Mouse (Mus musculus): Measurements from ENCODE around the gene Dlx3. TPM values are rescaled to one million over a fixed set of nuclear protein-coding genes. Genes with fewer than 3 reads are reported as not detected.

Gene Dlx3
- not detected for total RNA-seq (2021)
- long read RNA-seq = 0 reads

DNA sequence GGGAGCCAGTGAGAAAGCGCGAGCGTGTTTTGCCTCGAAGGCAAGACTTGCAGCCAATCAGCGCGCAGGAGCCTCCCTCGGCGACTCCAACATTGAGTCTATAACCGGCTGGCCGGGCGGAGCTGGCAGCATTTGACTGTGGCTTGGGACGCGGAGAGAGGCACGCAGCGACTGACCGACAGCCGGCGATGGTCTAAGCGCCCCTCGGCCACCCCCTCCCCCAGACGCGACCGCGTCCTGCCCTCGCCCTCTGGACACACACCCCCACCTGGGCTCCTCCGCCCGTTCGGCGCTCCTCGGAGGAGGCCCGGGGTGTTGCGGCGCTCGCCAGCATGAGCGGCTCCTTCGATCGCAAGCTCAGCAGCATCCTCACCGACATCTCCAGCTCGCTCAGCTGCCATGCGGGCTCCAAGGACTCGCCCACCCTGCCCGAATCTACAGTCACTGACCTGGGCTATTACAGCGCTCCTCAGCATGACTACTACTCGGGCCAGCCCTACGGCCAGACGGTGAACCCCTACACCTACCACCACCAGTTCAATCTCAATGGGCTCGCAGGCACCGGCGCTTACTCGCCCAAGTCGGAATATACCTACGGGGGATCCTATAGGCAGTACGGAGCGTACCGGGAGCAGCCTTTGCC lies at the start of gene Dlx3:
Dlx3 (plus strand) TSS at position 130 of the 643 bp plus-strand sequence.
- no peak for DNase-seq (ENCODE audit: low spot score in 2 of 2)

DNA sequence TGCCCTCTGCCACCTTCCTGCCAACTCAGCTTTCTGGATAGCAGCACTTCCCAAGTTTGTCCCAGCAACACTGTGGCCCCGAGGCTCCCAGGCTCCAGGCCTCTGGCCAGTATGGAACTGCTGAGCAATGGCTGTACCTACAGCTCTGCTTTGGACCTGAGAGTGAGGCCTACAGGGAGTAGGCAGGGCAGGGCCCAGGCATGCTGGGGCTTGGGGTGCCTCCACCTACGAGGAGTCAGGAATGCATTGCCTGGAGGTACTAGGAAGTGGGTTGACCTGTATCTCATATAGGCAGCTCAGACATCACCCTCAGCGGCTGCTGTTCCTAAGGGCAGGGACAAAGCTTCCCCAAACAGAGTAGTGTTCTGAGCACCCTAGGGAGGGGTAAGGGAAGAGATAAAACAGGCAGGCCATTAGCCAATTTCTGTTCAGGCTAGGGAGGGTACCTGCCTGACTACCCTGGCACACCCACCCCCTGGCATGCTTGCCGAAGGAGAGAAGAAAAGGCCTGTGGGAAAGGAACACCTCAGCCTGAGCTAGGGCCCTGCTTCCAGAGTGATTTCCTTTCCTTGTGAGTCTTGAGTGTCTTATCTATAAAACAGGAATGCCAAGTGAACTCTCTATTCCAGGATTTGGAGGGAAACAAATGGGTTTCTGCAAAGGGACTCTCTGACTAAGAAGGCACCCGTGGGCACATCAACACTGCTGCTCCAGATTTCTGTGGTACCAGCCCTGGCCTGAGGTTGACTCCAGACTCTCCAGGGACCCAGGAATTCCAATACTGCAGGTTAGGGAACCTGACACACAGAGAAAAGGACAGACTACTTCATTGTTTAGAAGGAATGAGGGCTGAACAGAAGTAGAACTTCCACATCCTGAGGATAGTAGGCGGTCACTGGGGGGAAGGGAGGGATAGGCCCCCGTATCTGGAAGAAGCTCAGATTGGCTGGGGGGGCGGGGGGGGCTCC lies 49.5 kb upstream of the Dlx3 start:
- no peak for DNase-seq (ENCODE audit: low spot score in 2 of 2)

GRCm38 (mm10) chr11:95071266-95071665 lies 48.7 kb upstream of the Dlx3 start:
- no peak for DNase-seq (ENCODE audit: low spot score in 2 of 2)

GRCm38 (mm10) chr11:95072136-95072535 lies 47.8 kb upstream of the Dlx3 start:
- DNase-seq (ENCODE audit: low spot score in 2 of 2) = no peak

- DNase-seq (ENCODE audit: low spot score in 2 of 2) = no peak
These were observed 47.1 kb upstream of the Dlx3 start for GRCm38 (mm10) chr11:95072804-95073203.

DNA sequence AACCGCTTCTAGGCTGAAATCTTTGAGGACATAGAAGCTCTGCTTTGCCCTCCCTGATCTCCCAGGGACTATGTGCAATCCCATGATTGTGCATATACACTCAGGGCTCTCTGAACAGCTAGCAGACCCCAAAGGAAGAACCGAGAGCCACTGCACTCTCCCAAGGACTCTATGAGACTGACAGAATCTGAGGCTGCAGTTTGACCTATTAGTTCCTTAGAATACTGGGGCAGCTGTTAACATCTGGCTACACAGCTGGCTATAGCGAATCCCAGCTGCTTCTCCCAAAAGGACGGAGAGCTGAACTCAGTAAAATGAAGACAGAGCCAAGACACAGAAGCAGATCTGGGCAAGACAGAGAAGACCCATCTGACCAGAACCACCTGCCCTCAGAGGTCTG lies 46.1 kb upstream of the Dlx3 start:
- DNase-seq (ENCODE audit: low spot score in 2 of 2) = no peak

GRCm38 (mm10) chr11:95074694-95075093 lies 45.2 kb upstream of the Dlx3 start:
- DNase-seq (ENCODE audit: low spot score in 2 of 2) = no peak

- no peak for DNase-seq (ENCODE audit: low spot score in 2 of 2)
These were observed 44.5 kb upstream of the Dlx3 start for GRCm38 (mm10) chr11:95075197-95076040.

GRCm38 (mm10) chr11:95076041-95076535 lies 43.8 kb upstream of the Dlx3 start:
- DNase-seq (ENCODE audit: low spot score in 2 of 2) = peak in 1 of 2 experiments; percentile 58

DNA sequence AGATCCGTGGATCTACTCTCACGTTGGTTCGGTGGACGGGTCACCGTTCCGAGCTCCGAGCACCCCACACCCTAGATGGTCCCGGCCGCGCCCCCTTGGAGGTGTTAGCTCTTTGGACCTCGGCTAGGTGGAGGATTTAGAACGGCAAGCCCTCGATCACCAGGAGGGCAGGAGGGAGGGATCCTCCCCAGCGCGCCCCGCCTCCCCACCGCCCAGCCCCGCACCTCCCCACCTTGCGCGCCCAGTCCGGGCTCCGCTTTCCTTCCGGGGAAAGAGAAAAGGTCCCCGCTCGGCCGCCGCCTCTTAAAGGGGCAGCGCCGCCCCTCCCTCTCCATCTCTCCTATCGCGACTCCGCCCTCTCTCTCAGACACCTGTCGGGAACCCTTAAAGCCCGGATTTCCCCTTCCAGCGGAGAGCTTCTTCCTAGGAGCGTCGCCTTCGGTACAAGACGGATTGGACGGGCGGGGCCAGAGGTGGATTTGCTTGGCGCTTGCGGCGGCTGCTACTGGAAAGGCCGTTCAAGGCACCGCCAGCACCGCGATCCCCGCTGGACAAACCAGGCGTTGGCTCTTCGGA lies 43.3 kb upstream of the Dlx3 start, which contains the start of gene Itga3:
Itga3 (minus strand) TSS at position 266 of the 576 bp plus-strand sequence.
- peak; percentile 47 to 54 for DNase-seq (ENCODE audit: low spot score in 2 of 2)

- no peak for DNase-seq (ENCODE audit: low spot score in 2 of 2)
These were observed 42.0 kb upstream of the Dlx3 start for GRCm38 (mm10) chr11:95077956-95078355.

- DNase-seq (ENCODE audit: low spot score in 2 of 2) = no peak
These were observed 40.6 kb upstream of the Dlx3 start for GRCm38 (mm10) chr11:95079256-95079875.

GRCm38 (mm10) chr11:95080783-95081182 lies 39.1 kb upstream of the Dlx3 start:
- DNase-seq (ENCODE audit: low spot score in 2 of 2) = no peak

- DNase-seq (ENCODE audit: low spot score in 2 of 2) = no peak
These were observed 37.0 kb upstream of the Dlx3 start for GRCm38 (mm10) chr11:95082896-95083295.

DNA sequence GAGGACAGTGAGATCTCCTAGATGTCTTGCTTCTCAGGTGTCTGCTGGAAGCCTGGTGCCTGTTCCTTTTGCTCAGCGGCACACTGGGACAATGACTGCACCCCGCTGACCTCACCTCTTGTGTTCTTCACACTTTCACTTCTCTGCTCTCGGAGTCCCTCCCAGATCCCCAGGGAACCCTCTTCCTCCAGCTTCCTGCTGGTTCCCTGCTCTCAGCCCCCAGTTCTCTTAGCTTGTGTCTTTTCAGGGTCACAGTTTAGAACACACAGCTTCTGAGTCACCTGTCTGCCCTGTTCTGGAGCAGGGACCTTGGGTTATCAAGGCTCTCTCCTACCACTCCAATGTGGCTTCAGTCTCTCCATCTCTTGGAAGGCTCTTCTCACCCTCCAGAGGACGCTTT lies 35.7 kb upstream of the Dlx3 start:
- no peak for DNase-seq (ENCODE audit: low spot score in 2 of 2)

DNA sequence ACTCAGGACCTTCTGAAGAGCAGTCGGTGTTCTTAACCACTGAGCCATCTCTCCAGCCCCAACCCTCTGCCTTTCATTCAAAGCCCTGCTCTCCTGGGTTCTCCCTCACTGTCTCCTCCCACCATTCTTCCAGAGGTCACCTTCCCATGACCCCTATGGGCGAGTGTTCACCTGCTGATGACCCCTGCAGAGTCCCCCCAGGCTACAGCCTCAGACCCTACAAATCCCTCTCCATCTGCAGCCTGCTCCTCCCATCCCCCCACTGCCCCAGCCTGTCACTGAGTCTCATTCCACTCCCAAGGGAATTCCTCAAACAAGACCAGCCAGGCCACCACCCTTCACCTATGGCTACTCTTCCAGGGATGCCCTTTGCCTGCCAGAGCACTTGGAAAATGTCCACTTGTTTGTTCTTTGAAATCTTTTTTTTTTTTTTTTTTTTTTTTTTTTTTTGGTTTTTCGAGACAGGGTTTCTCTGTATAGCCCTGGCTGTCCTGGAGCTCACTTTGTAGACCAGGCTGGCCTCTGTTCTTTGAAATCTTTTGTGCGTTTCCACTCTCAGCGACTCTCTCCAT lies 35.0 kb upstream of the Dlx3 start:
- no peak for DNase-seq (ENCODE audit: low spot score in 2 of 2)

DNA sequence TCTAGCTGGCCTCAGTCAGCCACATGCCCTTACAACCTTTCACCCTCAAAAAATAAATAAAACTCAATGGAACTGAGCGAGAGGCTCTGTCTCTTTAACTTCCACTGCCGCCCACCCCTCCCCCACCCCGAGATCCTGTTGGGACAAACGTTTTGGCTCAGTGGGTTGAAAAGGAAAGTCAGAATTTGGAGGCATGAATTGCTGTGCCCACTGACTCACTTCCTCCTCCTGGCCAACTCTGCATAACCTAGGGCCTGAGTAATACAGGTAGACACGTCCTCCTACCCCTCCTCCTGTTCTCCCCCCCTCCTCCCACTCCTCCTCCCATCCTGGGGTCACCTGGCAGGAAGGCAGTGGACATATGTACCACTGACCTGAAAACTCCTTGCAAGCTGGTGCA lies 34.2 kb upstream of the Dlx3 start:
- DNase-seq (ENCODE audit: low spot score in 2 of 2) = no peak

DNA sequence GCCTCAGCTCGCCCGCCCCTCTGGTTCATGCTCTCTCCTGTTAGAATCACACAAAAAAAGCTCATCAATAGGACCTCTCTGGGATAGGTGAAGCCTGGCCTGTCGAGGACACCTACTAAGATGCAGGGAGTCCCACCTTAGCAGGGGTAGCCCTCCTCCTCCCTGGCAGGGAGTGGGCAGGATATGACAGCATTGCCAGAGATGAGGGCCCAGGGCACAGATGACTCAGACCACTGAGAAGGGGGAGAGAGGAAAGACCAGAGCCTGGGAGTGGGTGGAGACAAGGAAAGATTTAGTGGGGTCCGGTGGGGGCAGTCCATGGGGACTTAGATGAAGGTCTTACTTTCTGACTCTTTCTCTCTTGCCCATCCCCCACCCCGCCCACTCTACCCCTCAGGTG lies 33.7 kb upstream of the Dlx3 start:
- DNase-seq (ENCODE audit: low spot score in 2 of 2) = no peak

DNA sequence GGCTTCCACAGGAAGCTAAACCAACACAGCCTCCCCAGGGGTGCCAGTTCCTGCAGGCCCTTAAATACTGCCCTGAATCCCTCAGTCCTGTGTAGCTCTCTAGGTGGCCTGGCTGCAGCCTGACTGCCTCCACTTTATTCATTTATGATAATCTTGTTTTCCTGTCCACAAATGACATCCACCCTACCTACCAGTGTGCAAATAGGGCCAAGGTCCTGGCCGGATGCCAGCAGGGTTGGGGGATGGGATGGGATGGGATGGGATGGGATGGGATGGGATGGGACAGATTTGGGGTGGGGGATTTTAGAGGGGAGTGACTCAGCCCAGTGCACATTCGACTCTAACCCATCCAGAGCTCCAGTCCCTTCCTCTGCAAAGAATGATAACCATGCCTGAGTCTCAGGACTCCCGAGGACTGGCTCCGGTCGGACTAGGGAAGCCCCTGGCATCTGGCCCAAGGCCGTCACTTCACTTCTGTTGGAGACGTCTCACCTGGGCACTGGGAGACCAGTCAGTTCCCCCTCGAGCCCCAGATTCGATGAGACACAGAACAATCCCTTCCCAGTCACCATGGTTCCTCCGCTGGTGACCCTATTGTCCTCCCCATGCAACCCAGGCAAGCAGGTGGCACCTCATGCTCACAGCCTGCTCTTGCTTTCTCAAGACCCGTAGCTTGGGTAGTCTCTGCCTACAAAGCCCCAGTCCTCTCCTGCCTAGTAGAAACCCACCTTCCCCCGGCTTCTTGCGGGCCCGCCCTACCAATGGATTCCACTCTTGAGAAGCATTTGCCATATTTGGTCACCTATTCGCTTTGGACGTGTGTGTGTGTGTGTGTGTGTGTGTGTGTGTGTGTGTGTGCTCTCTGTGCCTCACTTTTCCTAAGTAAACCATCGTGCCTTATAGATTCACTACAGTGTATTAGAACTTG lies 32.4 kb upstream of the Dlx3 start:
- no peak for DNase-seq (ENCODE audit: low spot score in 2 of 2)

All from layer of hippocampus, postnatal 10 days (tissue).